Mouse (Mus musculus) ES-E14 (cell line): Measurements from ENCODE around the gene Glt28d2. TPM values are rescaled to one million over a fixed set of nuclear protein-coding genes. Genes with fewer than 3 reads are reported as not detected.

Experiments
- DNase-seq: peaks from one replicate; pipeline ENCODE4 v3.0.0-alpha.2; 2013; ENCODE audit warnings: low read depth, low spot score
- H3K27ac ChIP-seq: 2 replicates; pipeline ENCODE4 v1.5.1; 2012; ENCODE audit warnings: low read depth, mild to moderate bottlenecking, low read length, moderate library complexity, mixed read lengths; ENCODE audit not compliant: poor library complexity, insufficient read depth, severe bottlenecking
- H3K36me3 ChIP-seq: 2 replicates; pipeline ENCODE4 v1.6.1; 2012; ENCODE audit warnings: mild to moderate bottlenecking, low read length, moderate library complexity, mixed read lengths; ENCODE audit not compliant: control insufficient read depth, poor library complexity, insufficient read depth, severe bottlenecking
- H3K4me1 ChIP-seq, 2 experiments: fragments of 150-350 bp in 1 of 2; sonication (generic) in 1 of 2; 2 replicates each; pipeline ENCODE4 v1.6.1; 2012; ENCODE audit warnings: low read length in 2 of 2, mild to moderate bottlenecking in 1 of 2, mixed read lengths in 1 of 2; ENCODE audit not compliant: control insufficient read depth in 2 of 2, insufficient read depth in 2 of 2, poor library complexity in 1 of 2
- H3K4me3 ChIP-seq, 2 experiments: fragments of 150-350 bp in 1 of 2; sonication (generic) in 1 of 2; 2 replicates each; pipeline ENCODE4 v1.5.1; 2012; ENCODE audit warnings: low read length in 2 of 2, low read depth in 1 of 2, mild to moderate bottlenecking in 1 of 2, mixed read lengths in 1 of 2; ENCODE audit not compliant: insufficient read depth in 1 of 2, poor library complexity in 1 of 2, severe bottlenecking in 1 of 2
- H3K9ac ChIP-seq: 2 replicates; pipeline ENCODE4 v1.6.1; 2012; ENCODE audit warnings: low read depth, mild to moderate bottlenecking, low read length, mixed read lengths; ENCODE audit not compliant: poor library complexity, insufficient read depth, severe bottlenecking
- H3K9me3 ChIP-seq: fragments of 150-350 bp; sonication (generic); 2 replicates; pipeline ENCODE4 v1.6.1; 2012; ENCODE audit warnings: low read depth, mild to moderate bottlenecking, low read length; ENCODE audit not compliant: control insufficient read depth, insufficient read depth
- CHD2 ChIP-seq: IDR thresholded peaks from 2 replicates; pipeline ENCODE4 v1.6.1; 2014; ENCODE audit warnings: mild to moderate bottlenecking, low read depth, low read length, inconsistent platforms
- HCFC1 ChIP-seq: IDR thresholded peaks from 2 replicates; pipeline ENCODE4 v1.6.1; 2012; ENCODE audit warnings: low read length, inconsistent platforms, borderline replicate concordance; ENCODE audit not compliant: insufficient read depth
- MAFK ChIP-seq: IDR thresholded peaks from 2 replicates; pipeline ENCODE4 v1.6.1; 2014; ENCODE audit warnings: mild to moderate bottlenecking, low read depth, low read length, inconsistent platforms; ENCODE audit not compliant: insufficient read depth
- ZC3H11A ChIP-seq: IDR thresholded peaks from 2 replicates; pipeline ENCODE4 v1.6.1; 2012; ENCODE audit warnings: low read depth, mild to moderate bottlenecking, inconsistent platforms, low read length, borderline replicate concordance
- ZNF384 ChIP-seq: IDR thresholded peaks from 2 replicates; pipeline ENCODE4 v1.6.1; 2012; ENCODE audit warnings: low read depth, low read length, inconsistent platforms
- in situ Hi-C, 2 experiments: fragments of 600-800 bp; cut with MboI; formaldehyde crosslinking; loops; one replicate each; pipeline ENCODE4 v1.15.1; 2025; ENCODE audit warnings: low sequenced_read_pairs in 2 of 2, inconsistent platforms in 1 of 2; ENCODE audit not compliant: unreplicated experiment in 2 of 2
- total RNA-seq: library from RNA; depleted of rRNA; stranded (reverse); fragments of 300-350 nt; gene quantifications from 2 replicates; pipeline ENCODE4 v1.2.3, GENCODE M21; 2012

The Glt28d2 gene
- total RNA-seq, 1 experiment = 0.18 TPM

GRCm38 (mm10) chr3:85862886-85863285, 24.4 kb downstream of the Glt28d2 start:
- no peaks in the 10 kb centered on the region for H3K9me3 ChIP-seq
- in situ Hi-C loops = no loop called here
- TF ChIP-seq ZC3H11A (no peak), ZNF384 (no peak), HCFC1 (no peak), MAFK (no peak), CHD2 (no peak)
- no peak overlapping the region for H3K27ac ChIP-seq
- H3K9ac ChIP-seq = no peak overlapping the region
- DNase-seq = no peak
- H3K36me3 ChIP-seq = no peaks in the 10 kb centered on the region
- no peak overlapping the region for H3K4me3 ChIP-seq
- no peaks in the 10 kb centered on the region for H3K4me1 ChIP-seq

- no peak for TF ChIP-seq ZC3H11A
- no peak for TF ChIP-seq MAFK
- no peak for TF ChIP-seq HCFC1
- TF ChIP-seq CHD2 = no peak
- DNase-seq = no peak
- in situ Hi-C loops = no loop called here
- Histone ChIP-seq H3K9me3 (no peaks in the 10 kb centered on the region), H3K27ac (no peak overlapping the region), H3K4me3 (no peak overlapping the region), H3K9ac (no peak overlapping the region), H3K4me1 (no peaks in the 10 kb centered on the region), H3K36me3 (no peaks in the 10 kb centered on the region)
Measured at GRCm38 (mm10) chr3:85860996-85861395, 26.3 kb downstream of the Glt28d2 start.

GRCm38 (mm10) chr3:85859311-85859710, 28.0 kb downstream of the Glt28d2 start:
- no peak overlapping the region for H3K4me3 ChIP-seq
- H3K9me3 ChIP-seq = no peaks in the 10 kb centered on the region
- no peak overlapping the region for H3K9ac ChIP-seq
- H3K27ac ChIP-seq = no peak overlapping the region
- no peaks in the 10 kb centered on the region for H3K4me1 ChIP-seq
- H3K36me3 ChIP-seq = no peaks in the 10 kb centered on the region
- no peak for DNase-seq
- TF ChIP-seq MAFK (no peak), CHD2 (no peak), HCFC1 (no peak), ZNF384 (no peak)
- in situ Hi-C loops = no loop called here

- Histone ChIP-seq H3K4me3 (no peak overlapping the region), H3K36me3 (no peaks in the 10 kb centered on the region), H3K9me3 (no peaks in the 10 kb centered on the region), H3K27ac (no peak overlapping the region), H3K4me1 (no peaks in the 10 kb centered on the region), H3K9ac (no peak overlapping the region)
- in situ Hi-C loops = no loop called here
- no peak for TF ChIP-seq HCFC1
- DNase-seq = no peak
Measured at GRCm38 (mm10) chr3:85858140-85859135, 28.9 kb downstream of the Glt28d2 start.
